Mouse (Mus musculus) lung, embryonic 14.5 days (tissue): ENCODE measurements around the gene Ppp3ca. TPM values are rescaled to one million over a fixed set of nuclear protein-coding genes. Genes with fewer than 3 reads are reported as not detected.

Experiments used
- ATAC-seq: fragments of 200-750 bp; cut with Nextera tagmentation; 2 replicates; pipeline ENCODE4 v1.8.0; 2017; ENCODE audit warnings: mild to moderate bottlenecking, moderate TSS enrichment, moderate library complexity; ENCODE audit not compliant: insufficient read depth
- DNase-seq: peaks from one replicate; pipeline ENCODE4 v3.0.0-alpha.2; 2015
- H3K27ac ChIP-seq: fragments of 300-500 bp; sonication (generic); 2 replicates; pipeline ENCODE4 v1.5.1; 2014; ENCODE audit warnings: low read depth, mild to moderate bottlenecking, moderate library complexity
- H3K27me3 ChIP-seq: fragments of 300-500 bp; sonication (generic); 2 replicates; pipeline ENCODE4 v1.6.1; 2014; ENCODE audit warnings: low read length, control low read depth; ENCODE audit not compliant: insufficient read depth
- H3K36me3 ChIP-seq: fragments of 300-500 bp; sonication (generic); 2 replicates; pipeline ENCODE4 v1.6.1; 2014; ENCODE audit warnings: control low read depth; ENCODE audit not compliant: insufficient read depth
- H3K4me1 ChIP-seq: fragments of 300-500 bp; sonication (generic); 2 replicates; pipeline ENCODE4 v1.6.1; 2014; ENCODE audit warnings: antibody characterized with exemption, control low read depth; ENCODE audit not compliant: insufficient read depth
- H3K4me2 ChIP-seq: fragments of 300-500 bp; sonication (generic); 2 replicates; pipeline ENCODE4 v1.6.1; 2014; ENCODE audit warnings: mild to moderate bottlenecking
- H3K4me3 ChIP-seq: fragments of 300-500 bp; sonication (generic); 2 replicates; pipeline ENCODE4 v1.5.1; 2014; ENCODE audit warnings: low read depth, low read length
- H3K9ac ChIP-seq: fragments of 300-500 bp; sonication (generic); 2 replicates; pipeline ENCODE4 v1.6.1; 2014
- H3K9me3 ChIP-seq: fragments of 300-500 bp; sonication (generic); 2 replicates; pipeline ENCODE4 v1.6.1; 2016; ENCODE audit warnings: low read depth, low read length, control low read depth
- CTCF ChIP-seq: IDR thresholded peaks from 2 replicates; pipeline ENCODE4 v1.5.1; 2016; ENCODE audit warnings: antibody characterized with exemption, low read depth
- WGBS: fragments of 180-500 bp; shearing (Covaris S2); extraction: QIAGEN DNeasy Blood & Tissue Kit; methylation state at CpG from one replicate; pipeline ENCODE4 v1.1.7; 2014; 5-methylcytosine and 5-hydroxymethylcytosine counted together
- polyA plus RNA-seq: library from polyadenylated mRNA; unstranded; fragments of >200 nt; fragmentation: Nextera tagmentation; extraction: Ambion mirVana; gene quantifications from 2 replicates; pipeline ENCODE4 v1.2.1, GENCODE M21; 2014

Ppp3ca gene
- polyA plus RNA-seq, 1 experiment from 2014 or later: 74.1 TPM

DNA sequence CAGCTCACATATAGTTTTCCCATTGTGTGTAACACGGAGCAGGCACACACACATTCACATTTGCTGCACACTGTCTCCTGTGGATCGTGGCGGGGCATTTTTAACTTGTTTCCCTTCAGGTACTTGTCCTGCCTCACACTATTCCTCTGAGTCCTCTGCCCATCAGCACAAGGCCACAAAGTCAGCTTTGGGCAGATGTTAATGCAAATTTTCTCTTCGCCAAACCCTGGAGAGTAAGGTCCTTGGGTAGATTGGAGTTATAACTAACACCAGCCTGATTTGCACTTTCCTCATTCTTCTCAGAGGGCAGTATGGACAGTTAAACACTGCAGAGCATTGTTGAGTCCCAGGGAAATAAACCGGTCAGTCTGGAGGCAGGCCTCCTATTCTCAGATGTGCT is 69.0 kb downstream of the Ppp3ca start:
- no peak overlapping the region for H3K9ac ChIP-seq
- WGBS: 75% methylated on average over 5 of the region's 5 CpGs
- no peak for DNase-seq
- H3K27ac ChIP-seq: peak overlapping the region; percentile 63
- no peaks in the 10 kb centered on the region for H3K9me3 ChIP-seq
- H3K4me1 ChIP-seq: no peaks in the 10 kb centered on the region; the same call in 1 of the 2 replicates
- no peak overlapping the region for H3K4me3 ChIP-seq
- 0 out of 2 replicates have a peak overlapping the region, but pooled peaks have one; percentile 7 for H3K4me2 ChIP-seq
- no peak for TF ChIP-seq CTCF
- no peak for ATAC-seq
- H3K36me3 ChIP-seq: no peaks in the 10 kb centered on the region
- H3K27me3 ChIP-seq: no peaks in the 10 kb centered on the region

GRCm38 (mm10) chr3:136741659-136742058 is 71.7 kb downstream of the Ppp3ca start:
- no peaks in the 10 kb centered on the region for H3K36me3 ChIP-seq
- H3K27ac ChIP-seq: no peak overlapping the region
- DNase-seq (peak; percentile 37), ATAC-seq (peak; percentile 33; the same call in 1 of the 2 replicates)
- H3K4me2 ChIP-seq: no peak overlapping the region
- H3K9ac ChIP-seq: no peak overlapping the region
- 55% methylated on average over 5 of the region's 5 CpGs for WGBS
- no peaks in the 10 kb centered on the region for H3K9me3 ChIP-seq
- no peak for TF ChIP-seq CTCF
- H3K4me3 ChIP-seq: no peak overlapping the region
- no peaks in the 10 kb centered on the region for H3K4me1 ChIP-seq
- no peaks in the 10 kb centered on the region for H3K27me3 ChIP-seq

DNA sequence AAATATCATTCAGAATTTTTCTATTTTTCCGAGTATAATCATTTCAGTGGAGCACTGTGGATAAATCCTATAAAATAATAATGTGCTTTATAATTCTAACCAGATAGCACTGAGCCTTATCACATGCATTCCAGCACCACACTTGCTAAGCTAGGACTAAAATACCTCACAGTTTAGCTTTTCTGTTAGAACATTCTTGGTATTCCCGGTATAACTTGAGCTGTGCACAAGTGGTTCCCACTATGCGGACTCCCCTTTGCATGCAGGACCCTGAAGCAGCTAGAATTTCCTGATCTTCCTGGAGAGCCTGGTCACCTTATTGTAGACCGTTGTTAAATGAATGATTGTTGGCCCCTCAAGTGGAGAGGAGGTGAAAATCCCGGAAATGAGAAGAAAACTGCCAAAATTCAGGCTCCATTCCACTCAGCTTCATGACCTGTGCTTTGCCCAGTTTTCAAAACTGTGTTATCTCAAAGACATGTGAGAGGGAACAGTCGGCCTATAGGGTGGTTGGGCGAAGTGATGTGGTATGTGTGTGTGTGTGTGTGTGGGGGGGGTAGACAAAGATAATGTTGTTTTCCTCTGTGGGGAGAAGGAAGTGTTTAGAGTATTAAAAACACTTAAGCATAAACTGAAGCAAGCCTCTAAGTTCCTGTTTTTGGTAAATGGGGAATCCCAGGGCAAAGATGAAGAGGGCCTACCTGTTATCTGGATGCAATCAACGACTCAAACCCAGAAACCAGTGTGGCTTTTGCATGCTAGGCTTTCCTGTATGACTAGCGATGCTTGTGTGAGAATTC is 72.5 kb downstream of the Ppp3ca start:
- Histone ChIP-seq H3K27me3 (no peaks in the 10 kb centered on the region), H3K4me2 (no peak overlapping the region), H3K9ac (no peak overlapping the region), H3K27ac (no peak overlapping the region), H3K4me3 (no peak overlapping the region), H3K9me3 (no peaks in the 10 kb centered on the region), H3K4me1 (no peaks in the 10 kb centered on the region), H3K36me3 (no peaks in the 10 kb centered on the region)
- ATAC-seq: no peak
- no peak for TF ChIP-seq CTCF
- no peak for DNase-seq
- WGBS: 62% methylated on average over 9 of the region's 9 CpGs

DNA sequence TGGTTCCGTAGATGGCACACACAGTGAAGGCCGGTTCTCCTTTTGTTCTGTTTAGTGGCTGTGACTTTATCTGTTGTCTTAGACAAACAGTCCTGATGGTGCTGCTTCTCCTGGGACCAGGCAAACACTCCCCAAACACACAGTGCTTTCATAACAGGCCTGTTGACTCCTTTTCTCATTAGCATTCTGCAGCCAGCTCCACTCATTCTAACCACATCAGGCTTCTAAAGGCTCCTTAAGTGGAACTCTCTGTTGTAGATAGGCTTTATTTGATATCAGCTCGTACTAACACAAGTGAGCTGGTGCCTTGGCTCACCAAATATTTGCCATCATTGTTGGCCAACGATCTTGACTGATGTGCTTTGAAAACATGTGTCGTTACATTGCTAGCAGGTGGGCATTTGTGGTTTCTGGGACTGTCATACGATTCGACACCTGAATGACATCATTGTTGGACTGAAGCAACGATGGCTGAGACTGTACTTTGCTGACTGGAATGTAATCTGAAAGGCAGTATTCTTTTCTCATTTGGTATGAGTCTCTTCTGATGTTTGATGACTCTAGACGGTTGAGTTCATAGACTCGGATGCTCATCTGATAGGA is 74.5 kb downstream of the Ppp3ca start:
- no peaks in the 10 kb centered on the region for H3K36me3 ChIP-seq
- no peak overlapping the region for H3K4me3 ChIP-seq
- no peak overlapping the region for H3K27ac ChIP-seq
- no peaks in the 10 kb centered on the region for H3K4me1 ChIP-seq
- no peaks in the 10 kb centered on the region for H3K27me3 ChIP-seq
- ATAC-seq: peak; percentile 36
- peak; percentile 56 for DNase-seq
- H3K9me3 ChIP-seq: no peaks in the 10 kb centered on the region
- TF ChIP-seq CTCF: no peak
- H3K4me2 ChIP-seq: no peak overlapping the region
- WGBS: 62% methylated on average over 10 of the region's 10 CpGs
- H3K9ac ChIP-seq: no peak overlapping the region

GRCm38 (mm10) chr3:136745456-136745855 is 75.5 kb downstream of the Ppp3ca start:
- Histone ChIP-seq H3K36me3 (no peaks in the 10 kb centered on the region), H3K9ac (no peak overlapping the region)

GRCm38 (mm10) chr3:136748761-136749476 is 79.0 kb downstream of the Ppp3ca start:
- DNase-seq (no peak), ATAC-seq (no peak)
- no peak overlapping the region for H3K9ac ChIP-seq
- no peaks in the 10 kb centered on the region for H3K36me3 ChIP-seq
- H3K27ac ChIP-seq: no peak overlapping the region
- WGBS: 80% methylated on average over 6 of the region's 6 CpGs
- H3K4me3 ChIP-seq: no peak overlapping the region
- H3K4me2 ChIP-seq: no peak overlapping the region
- H3K27me3 ChIP-seq: no peaks in the 10 kb centered on the region
- H3K9me3 ChIP-seq: no peaks in the 10 kb centered on the region
- TF ChIP-seq CTCF: no peak
- no peaks in the 10 kb centered on the region for H3K4me1 ChIP-seq

More at GRCm38 (mm10) chr3:136745456-136745855, 75.5 kb downstream of the Ppp3ca start:
- Histone ChIP-seq H3K27ac (no peak overlapping the region), H3K4me3 (no peak overlapping the region), H3K4me2 (no peak overlapping the region), H3K27me3 (no peaks in the 10 kb centered on the region), H3K9me3 (no peaks in the 10 kb centered on the region), H3K4me1 (no peaks in the 10 kb centered on the region)
- DNase-seq: no peak
- no peak for TF ChIP-seq CTCF
- WGBS: 63% methylated on average over 7 of the region's 7 CpGs
- no peak for ATAC-seq

DNA sequence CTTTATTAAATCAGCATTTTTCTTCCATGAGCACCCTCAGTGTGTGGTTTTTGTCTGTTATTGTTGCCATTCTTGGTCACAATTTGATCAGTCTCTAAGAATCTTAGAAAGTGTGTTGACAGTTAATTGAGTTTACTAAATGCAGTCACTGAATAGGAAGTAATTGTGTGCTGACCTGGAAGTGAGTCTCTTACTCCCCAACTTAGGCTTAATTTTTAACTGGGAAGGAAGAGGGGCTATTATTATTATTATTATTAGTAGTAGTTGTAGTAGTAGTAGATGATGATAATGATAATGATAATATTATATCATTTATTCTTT is 79.5 kb downstream of the Ppp3ca start:
- Histone ChIP-seq H3K4me1 (no peaks in the 10 kb centered on the region), H3K27me3 (no peaks in the 10 kb centered on the region), H3K9ac (no peak overlapping the region), H3K4me2 (no peak overlapping the region), H3K27ac (no peak overlapping the region), H3K9me3 (no peaks in the 10 kb centered on the region), H3K4me3 (no peak overlapping the region), H3K36me3 (no peaks in the 10 kb centered on the region)
- TF ChIP-seq CTCF: no peak
- ATAC-seq (no peak), DNase-seq (no peak)
